Mouse (Mus musculus) gastrocnemius, postnatal 25 days (tissue): ENCODE measurements around the gene Dnajb1. TPM values are rescaled to one million over a fixed set of nuclear protein-coding genes. Genes with fewer than 3 reads are reported as not detected.
A peak's percentile ranks its signal among the peaks of the same experiment; 100 is the strongest.
"Not testable (repeated sequence)": the region's sequence is repeated elsewhere in the genome, so short reads cannot be mapped to it uniquely, and the experiment has no call there.

Source experiments
- DNase-seq: peaks from one replicate; pipeline ENCODE4 v3.0.0; 2022
- long read RNA-seq, 2 experiments: library from polyadenylated mRNA; stranded (forward); transcript quantifications; one replicate each; pipeline ENCODE4 v2.0.0; 2021
- total RNA-seq, 2 experiments: library from RNA; stranded (reverse); gene quantifications; 1 replicate in 1 of 2; 2 replicates in 1 of 2; pipeline ENCODE4 v1.2.3; 2021

Gene Dnajb1
- 1 to 10 TPM; 4.6 to 6.0 TPM for total RNA-seq
- long read RNA-seq, experiment 1, transcript Dnajb1-201 (3 exons, 2,996 nt) = major isoform, 5 of 8 reads
- long read RNA-seq, experiment 1, partial matches to known transcripts = 0 of 8 reads
- long read RNA-seq, experiment 1, other reads (novel, unspliced or antisense) = 3 of 8 reads
- long read RNA-seq, experiment 2, transcript Dnajb1-201 (3 exons, 2,996 nt) = major isoform, 5 of 7 reads
- long read RNA-seq, experiment 2, partial matches to known transcripts = 1 of 7 reads
- long read RNA-seq, experiment 2, other reads (novel, unspliced or antisense) = 1 of 7 reads

- DNase-seq = peak; percentile 100
These were observed at the start of gene Dnajb1, which contains the start of gene Tecr for GRCm38 (mm10) chr8:83607661-83608397. TSS of gene Dnajb1 (plus strand) at chr8:83608193. TSS of gene Tecr (minus strand) at chr8:83607971.

- DNase-seq = no peak
These were observed 45.3 kb upstream of the Dnajb1 start for GRCm38 (mm10) chr8:83562669-83563068.

GRCm38 (mm10) chr8:83563246-83563645, 44.7 kb upstream of the Dnajb1 start:
- no peak for DNase-seq

GRCm38 (mm10) chr8:83565731-83566375, 42.1 kb upstream of the Dnajb1 start:
- DNase-seq = no peak

- DNase-seq = peak; percentile 90
These were observed 41.3 kb upstream of the Dnajb1 start, which contains the start of gene Ndufb7 for GRCm38 (mm10) chr8:83566469-83567395. TSS of gene Ndufb7 (plus strand) at chr8:83566671.

- no peak for DNase-seq
These were observed 40.3 kb upstream of the Dnajb1 start for GRCm38 (mm10) chr8:83567668-83568067.

GRCm38 (mm10) chr8:83568128-83568527, 39.9 kb upstream of the Dnajb1 start:
- no peak for DNase-seq

GRCm38 (mm10) chr8:83568755-83569154, 39.2 kb upstream of the Dnajb1 start:
- no peak for DNase-seq

GRCm38 (mm10) chr8:83569165-83569564, 38.8 kb upstream of the Dnajb1 start:
- no peak for DNase-seq

- no peak for DNase-seq
These were observed 37.6 kb upstream of the Dnajb1 start for GRCm38 (mm10) chr8:83570272-83571000.

GRCm38 (mm10) chr8:83571001-83571340, 37.0 kb upstream of the Dnajb1 start:
- DNase-seq = not testable (repeated sequence)

GRCm38 (mm10) chr8:83571791-83572190, 36.2 kb upstream of the Dnajb1 start:
- no peak for DNase-seq

- no peak for DNase-seq
These were observed 35.7 kb upstream of the Dnajb1 start for GRCm38 (mm10) chr8:83572246-83572812.

GRCm38 (mm10) chr8:83573140-83573875, 34.7 kb upstream of the Dnajb1 start:
- peak; percentile 65 for DNase-seq

GRCm38 (mm10) chr8:83574631-83575315, 33.2 kb upstream of the Dnajb1 start:
- DNase-seq = peak; percentile 80

- DNase-seq = peak; percentile 83
These were observed 32.2 kb upstream of the Dnajb1 start for GRCm38 (mm10) chr8:83575561-83576515.

- no peak for DNase-seq
These were observed 31.5 kb upstream of the Dnajb1 start for GRCm38 (mm10) chr8:83576516-83576895.

- DNase-seq = no peak
These were observed 31.1 kb upstream of the Dnajb1 start for GRCm38 (mm10) chr8:83576921-83577320.
